ENCODE assay signal across 9 mouse cellular contexts in the genomic region with DNA sequence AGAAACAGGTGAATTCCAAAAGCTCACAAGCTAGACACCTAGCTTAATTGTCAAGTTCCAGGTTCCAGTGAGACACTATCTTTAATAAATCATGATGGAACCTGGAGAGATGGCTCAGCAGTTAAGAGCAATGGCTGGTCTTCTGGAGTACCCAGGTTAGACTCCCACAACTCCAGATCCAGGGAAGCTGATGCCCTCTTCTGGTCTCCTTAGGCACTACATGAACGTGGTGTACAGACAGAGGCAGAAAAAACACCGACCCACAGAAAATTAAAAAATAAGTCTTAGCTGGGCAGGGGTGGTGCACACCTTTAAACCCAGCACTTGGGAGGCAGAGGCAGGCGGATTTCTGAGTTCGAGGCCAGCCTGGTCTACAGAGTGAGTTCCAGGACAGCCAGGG.
A peak's percentile ranks its signal among the peaks of the same experiment; 100 is the strongest.
DNase-seq lines count a peak whose midpoint lies in the region; ATAC-seq and TF ChIP-seq lines count a peak whose summit lies in the region.
"Had no signal": no experiment of that assay in that cellular context is flagged by ENCODE, and none has a peak within 500 bp of the region (broad histone marks: within the 10 kb centered on the region; RNA-seq: fewer than 3 reads in every experiment).

No protein-coding gene starts in this region.

- POLR2A ChIA-PET in Patski (lab: Charles Lee) = interaction anchor here (0.6 to 0.8 kb wide), 2 partner anchors 43 to 170 kb away, joined by 3 read pairs; no protein-coding TSS in a partner anchor

- no peak for ATAC-seq in heart, embryonic 13.5 days (ENCODE audit: extremely low read depth, insufficient number of reproducible peaks, low FRiP score, low TSS enrichment)
- peak; percentile 77 for ATAC-seq in Patski
- ATAC-seq in kidney, embryonic 15.5 days (replicated peaks; ENCODE audit: low FRiP score) = 0 out of 2 replicates have a peak, but pooled peaks have one; percentile 38

- H3K36me3 ChIP-seq in heart, embryonic 13.5 days = no peaks in the 10 kb centered on the region
- no peaks in the 10 kb centered on the region for H3K36me3 ChIP-seq in heart, embryonic 10.5 days
- H3K36me3 ChIP-seq in kidney, embryonic 15.5 days = no peaks in the 10 kb centered on the region
- H3K36me3 ChIP-seq in megakaryocyte, embryonic 14.5 days (replicated peaks; ENCODE audit: low read length) = no peaks in the 10 kb centered on the region
- H3K36me3 ChIP-seq: embryonic facial prominence, embryonic 12.5 days had no signal

- CTCF ChIA-PET in Patski (lab: Charles Lee) = interaction anchor here (0.6 to 3.7 kb wide), 22 partner anchors 9 to 174 kb away, joined by 3 to 68 read pairs (median 4); no protein-coding TSS in a partner anchor

- no peak for TF ChIP-seq POLR2A in cortical plate, adult 2 months (IDR thresholded peaks at IDR 0.05; ENCODE audit: extremely low read depth, insufficient read depth, low read length)

- no peak overlapping the region for H3K27ac ChIP-seq in heart, embryonic 13.5 days (replicated peaks)
- H3K27ac ChIP-seq in heart, embryonic 10.5 days = no peak overlapping the region
- H3K27ac ChIP-seq in cortical plate, adult 2 months (ENCODE audit: insufficient read depth, low read length) = no peak overlapping the region
- no peak overlapping the region for H3K27ac ChIP-seq in kidney, embryonic 15.5 days

- DNase-seq in heart, embryonic 10.5 days (ENCODE audit: low spot score) = no peak
- DNase-seq in 416B (ENCODE audit: low read depth) = peak; percentile 77
- DNase-seq in Patski (ENCODE audit: low read depth, low spot score) = no peak
- no peak for DNase-seq in yolk sac, embryonic 10.5 days (ENCODE audit: low spot score)

- TF ChIP-seq CTCF in Patski (IDR thresholded peaks at IDR 0.05) = peak; percentile 76
- TF ChIP-seq CTCF in cortical plate, adult 2 months (IDR thresholded peaks at IDR 0.05; ENCODE audit: extremely low read depth, insufficient read depth, low read length) = peak; percentile 64

- WGBS in heart, embryonic 13.5 days = 47% methylated on average over 4 of the region's 4 CpGs
- WGBS in heart, embryonic 10.5 days = 57% methylated on average over 4 of the region's 4 CpGs
- WGBS in kidney, embryonic 15.5 days = 57% methylated on average over 4 of the region's 4 CpGs

- no peak overlapping the region for H3K4me3 ChIP-seq in heart, embryonic 13.5 days
- no peak overlapping the region for H3K4me3 ChIP-seq in heart, embryonic 10.5 days
- H3K4me3 ChIP-seq in cortical plate, adult 2 months (ENCODE audit: insufficient read depth, low read length) = no peak overlapping the region
- no peak overlapping the region for H3K4me3 ChIP-seq in kidney, embryonic 15.5 days (replicated peaks)
- H3K4me3 ChIP-seq in megakaryocyte, embryonic 14.5 days (replicated peaks) = peak overlapping the region; percentile 38

- H3K9me3 ChIP-seq in heart, embryonic 13.5 days = no peaks in the 10 kb centered on the region
- H3K9me3 ChIP-seq in heart, embryonic 10.5 days = no peaks in the 10 kb centered on the region
- H3K9me3 ChIP-seq in kidney, embryonic 15.5 days (replicated peaks) = no peaks in the 10 kb centered on the region
- no peaks in the 10 kb centered on the region for H3K9me3 ChIP-seq in megakaryocyte, embryonic 14.5 days
- H3K9me3 ChIP-seq: embryonic facial prominence, embryonic 12.5 days had no signal

- no peak overlapping the region for H3K9ac ChIP-seq in heart, embryonic 13.5 days
- no peak overlapping the region for H3K9ac ChIP-seq in kidney, embryonic 15.5 days
- H3K9ac ChIP-seq: embryonic facial prominence, embryonic 12.5 days had no signal

- H3K4me1 ChIP-seq in heart, embryonic 13.5 days = peaks cover 28% of the 10 kb centered on the region
- H3K4me1 ChIP-seq in heart, embryonic 10.5 days = peaks cover 41% of the 10 kb centered on the region
- H3K4me1 ChIP-seq in cortical plate, adult 2 months (ENCODE audit: control insufficient read depth, insufficient read depth, low read length) = peaks cover 4% of the 10 kb centered on the region
- H3K4me1 ChIP-seq in kidney, embryonic 15.5 days = peaks cover 21% of the 10 kb centered on the region
- peaks cover 44% of the 10 kb centered on the region for H3K4me1 ChIP-seq in megakaryocyte, embryonic 14.5 days

- no peaks in the 10 kb centered on the region for H3K27me3 ChIP-seq in heart, embryonic 13.5 days (replicated peaks)
- H3K27me3 ChIP-seq in heart, embryonic 10.5 days (ENCODE audit: insufficient read depth, poor library complexity, severe bottlenecking) = no peaks in the 10 kb centered on the region
- no peaks in the 10 kb centered on the region for H3K27me3 ChIP-seq in Patski
- no peaks in the 10 kb centered on the region for H3K27me3 ChIP-seq in kidney, embryonic 15.5 days
- H3K27me3 ChIP-seq in megakaryocyte, embryonic 14.5 days (replicated peaks) = peaks cover 3% of the 10 kb centered on the region
- H3K27me3 ChIP-seq: embryonic facial prominence, embryonic 12.5 days had no signal

- in situ Hi-C loops in Patski (cut with MboI; ENCODE audit: low pct_unique_long_range_greater_than_20kb) = loop anchor here (25.0 kb wide), 3 partner anchors 484 to 884 kb away; a partner anchor contains a TSS

- 0 out of 2 replicates have a peak overlapping the region, but pooled peaks have one; percentile 73 for H3K4me2 ChIP-seq in heart, embryonic 13.5 days
- no peak overlapping the region for H3K4me2 ChIP-seq in kidney, embryonic 15.5 days
